Mouse (Mus musculus) heart, postnatal 4 days (tissue): ENCODE data around the gene S100a10. TPM values are rescaled to one million over a fixed set of nuclear protein-coding genes. Genes with fewer than 3 reads are reported as not detected.

Experiments
- DNase-seq: peaks from one replicate; pipeline ENCODE4 v3.0.0; 2021
- total RNA-seq, 2 experiments: library from RNA; stranded (reverse); gene quantifications; 2 replicates each; pipeline ENCODE4 v1.2.3; 2021

The S100a10 gene
- total RNA-seq, 2 experiments from 2014 or later = 174 to 179 TPM

GRCm38 (mm10) chr3:93580946-93581345 is 26.1 kb downstream of the S100a10 start:
- no peak for DNase-seq

GRCm38 (mm10) chr3:93581687-93582086 is 26.8 kb downstream of the S100a10 start:
- no peak for DNase-seq

- no peak for DNase-seq
These were observed 28.2 kb downstream of the S100a10 start for GRCm38 (mm10) chr3:93583056-93583455.

GRCm38 (mm10) chr3:93589629-93590028 is 34.7 kb downstream of the S100a10 start:
- DNase-seq = no peak

- DNase-seq = no peak
These were observed 35.4 kb downstream of the S100a10 start for GRCm38 (mm10) chr3:93590256-93590655.

GRCm38 (mm10) chr3:93592100-93592499 is 37.2 kb downstream of the S100a10 start:
- no peak for DNase-seq

- DNase-seq = no peak
These were observed 38.1 kb downstream of the S100a10 start for GRCm38 (mm10) chr3:93592976-93593375.

- peak; percentile 62 for DNase-seq
These were observed 38.6 kb downstream of the S100a10 start for GRCm38 (mm10) chr3:93593512-93593911.

GRCm38 (mm10) chr3:93596632-93597031 is 41.8 kb downstream of the S100a10 start:
- no peak for DNase-seq

- DNase-seq = peak; percentile 63
These were observed 42.5 kb downstream of the S100a10 start for GRCm38 (mm10) chr3:93597221-93597913.

GRCm38 (mm10) chr3:93597970-93598369 is 43.1 kb downstream of the S100a10 start:
- DNase-seq = no peak

- DNase-seq = no peak
These were observed 45.3 kb downstream of the S100a10 start for GRCm38 (mm10) chr3:93600206-93600605.

- no peak for DNase-seq
These were observed 47.0 kb downstream of the S100a10 start for GRCm38 (mm10) chr3:93601903-93602302.

- DNase-seq = peak; percentile 24
These were observed 54.1 kb downstream of the S100a10 start for GRCm38 (mm10) chr3:93608970-93609369.

Other genes starting within 250 kb of the S100a10 start
- gene Hrnr, start 235.3 kb upstream of the S100a10 start, total RNA-seq = not detected
- gene Rptn, start 161.4 kb upstream of the S100a10 start, total RNA-seq = not detected
- under 1 TPM; 0.20 to 0.26 TPM for gene Tchh, start 112.8 kb upstream of the S100a10 start, total RNA-seq
- not detected for gene Tchhl1, start 86.3 kb upstream of the S100a10 start, total RNA-seq
- 100 to 1,000 TPM; 243 to 300 TPM for gene S100a11, start 34.6 kb upstream of the S100a10 start, total RNA-seq
- gene Tdpoz2, start 97.6 kb downstream of the S100a10 start, total RNA-seq = not detected
- gene Tdpoz1, start 121.2 kb downstream of the S100a10 start, total RNA-seq = not detected
- gene Gm37596, start 138.0 kb downstream of the S100a10 start, total RNA-seq = not detected
- not detected for gene Gm5773, start 217.9 kb downstream of the S100a10 start, total RNA-seq
- not detected for gene Tdpoz4, start 241.3 kb downstream of the S100a10 start, total RNA-seq